Mouse (Mus musculus) small intestine, adult 2 months (tissue): ENCODE data around the gene Psph.

ENCODE experiments used
- CTCF ChIP-seq: fragments of 200-500 bp; IDR thresholded peaks from 2 replicates; pipeline ENCODE4 v1.5.1; 2012; ENCODE audit warnings: low read depth, mild to moderate bottlenecking, control low read depth, inconsistent platforms, low read length, moderate library complexity, mixed read lengths; ENCODE audit not compliant: insufficient replicate concordance, insufficient read length; ENCODE audit errors: extremely low read depth
- POLR2A ChIP-seq: fragments of 200-500 bp; IDR thresholded peaks from 2 replicates; pipeline ENCODE4 v1.6.1; 2012; ENCODE audit warnings: low read depth, mild to moderate bottlenecking, control low read depth, inconsistent platforms, low read length, moderate library complexity

- TF ChIP-seq CTCF (no peak), POLR2A (no peak)
Measured at GRCm38 (mm10) chr5:129744050-129744449, 43.2 kb downstream of the Psph start.
